Mouse (Mus musculus) T-helper 1 cell (primary cell): ENCODE results near the gene Gm11983.
"Not testable (repeated sequence)": the region's sequence is repeated elsewhere in the genome, so short reads cannot be mapped to it uniquely, and the experiment has no call there.

Source experiments
- in situ Hi-C: fragments of 300-600 bp; cut with MboI, MseI; formaldehyde crosslinking; loops from one replicate; pipeline ENCODE4 v1.15.1; 2025; ENCODE audit warnings: high pct_unique_total_duplicates

Gm11983 gene

DNA sequence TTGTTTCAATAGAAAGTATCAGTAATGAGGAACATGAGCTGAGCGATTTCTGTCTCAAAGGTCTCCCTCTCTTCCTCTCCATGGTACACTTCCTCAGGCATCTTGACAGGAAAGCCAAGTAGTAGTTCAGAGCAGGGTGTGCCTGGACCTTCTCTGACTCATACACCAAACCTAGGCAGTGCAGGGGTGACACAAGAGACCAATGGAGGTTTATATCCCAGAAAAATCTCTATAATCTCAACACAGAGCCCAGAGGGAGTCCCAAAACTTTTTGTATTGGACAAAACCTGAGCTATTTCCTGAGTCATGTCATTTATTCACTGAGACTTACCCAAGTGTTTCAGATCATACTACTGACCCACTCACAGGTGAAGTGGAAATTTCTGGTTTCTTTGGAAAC, at the start of gene Gm11983:
Gene Gm11983, minus strand, starts transcription at position 101 of the 400 bp plus-strand sequence.
- in situ Hi-C loops, result no loop called here

DNA sequence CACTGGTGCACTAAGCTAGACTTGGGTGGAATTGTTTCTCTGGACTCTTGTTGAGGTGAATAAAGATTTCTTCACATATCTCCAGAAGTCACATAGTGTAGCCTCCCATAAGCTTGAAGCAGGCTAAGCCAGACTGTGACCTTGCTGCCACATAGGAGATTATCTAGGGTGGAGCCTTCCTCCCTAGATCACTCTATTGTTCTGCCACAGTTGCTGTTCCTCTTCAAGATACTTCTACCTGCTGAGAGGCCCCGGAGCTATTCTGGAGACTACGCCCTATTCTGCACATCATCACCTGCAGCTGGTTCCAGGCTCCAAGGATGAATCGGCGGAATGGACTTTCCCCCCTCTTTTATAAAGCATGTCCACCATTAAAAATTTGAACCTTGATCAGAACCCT, 45.6 kb upstream of the Gm11983 start:
- in situ Hi-C loops, result not testable (repeated sequence)

DNA sequence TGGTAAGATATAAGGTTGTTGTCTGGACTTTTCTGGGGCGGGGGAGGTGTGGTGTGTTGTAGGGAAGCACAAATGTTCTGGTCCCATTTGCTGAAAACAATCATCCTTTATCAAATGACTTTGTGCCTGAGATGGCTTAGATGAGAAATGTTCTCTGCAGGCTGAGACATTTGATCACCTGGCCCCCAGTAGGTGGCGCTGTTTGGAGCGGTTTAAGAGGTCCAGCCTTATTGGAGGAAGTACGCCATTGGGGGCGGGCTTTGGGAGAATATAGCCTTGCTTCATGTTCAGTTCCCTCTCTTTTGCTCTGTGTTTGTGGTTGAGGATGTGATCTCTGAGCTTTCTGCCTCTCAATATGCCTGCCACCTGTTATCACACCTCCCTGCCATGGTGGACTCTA, 44.2 kb upstream of the Gm11983 start:
- in situ Hi-C loops, result no loop called here

DNA sequence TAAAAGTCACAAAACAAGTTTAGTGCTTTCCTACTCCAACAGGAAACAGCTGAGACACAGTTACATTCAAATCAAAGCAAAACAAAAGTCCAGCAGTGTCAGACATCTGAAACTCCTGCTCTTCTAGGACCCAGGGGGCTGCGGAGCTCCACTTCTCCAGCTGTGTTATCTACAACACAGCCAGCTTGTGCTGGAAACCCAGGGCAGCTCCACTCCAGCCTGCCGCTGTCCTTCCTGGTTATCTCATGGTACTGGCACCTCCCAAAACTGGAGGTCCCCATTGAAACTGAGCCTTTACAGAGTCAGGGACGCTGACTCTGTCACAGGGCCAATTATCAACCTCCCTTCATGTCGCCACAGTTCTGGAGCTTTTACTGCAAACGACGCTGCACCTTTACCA, 40.3 kb upstream of the Gm11983 start:
- in situ Hi-C loops, result no loop called here

DNA sequence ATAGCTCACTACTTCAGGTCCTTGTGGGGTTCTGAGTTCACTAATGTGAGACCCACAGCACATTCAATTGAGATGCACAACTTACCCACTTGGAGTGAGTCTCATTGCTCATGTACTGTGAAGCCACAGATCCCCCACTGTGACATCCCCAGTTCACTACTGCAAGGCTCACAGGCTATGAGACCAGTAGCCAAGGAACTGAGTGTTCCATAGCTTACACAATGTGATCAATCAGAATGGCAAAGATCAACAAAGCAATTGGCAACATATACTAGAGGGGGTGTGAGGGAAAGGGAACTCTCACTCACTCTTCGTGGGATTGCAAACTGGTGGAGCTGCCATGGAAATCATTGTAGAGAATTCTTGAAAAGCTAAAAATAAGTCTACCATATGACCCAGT, 33.5 kb upstream of the Gm11983 start:
- in situ Hi-C loops, result no loop called here

DNA sequence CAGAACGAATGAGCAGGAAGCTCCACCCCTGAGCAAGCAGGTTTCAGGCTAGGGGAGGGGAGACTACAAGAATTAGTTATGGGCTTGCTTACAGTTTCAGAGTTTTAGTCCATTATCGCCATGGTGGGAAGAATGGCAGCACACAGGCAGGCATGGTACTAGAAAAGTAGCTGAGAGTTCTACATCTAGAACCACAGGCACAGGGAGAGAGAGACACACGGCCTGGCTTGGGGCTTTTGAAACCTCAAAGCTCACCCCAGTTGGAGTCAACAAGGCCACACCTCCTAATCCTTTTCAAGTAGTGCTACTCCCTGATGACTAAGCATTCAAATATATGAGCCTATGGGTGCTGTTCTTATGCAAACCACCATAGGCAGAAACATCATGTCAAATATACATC, 28.1 kb upstream of the Gm11983 start:
- in situ Hi-C loops, result no loop called here

DNA sequence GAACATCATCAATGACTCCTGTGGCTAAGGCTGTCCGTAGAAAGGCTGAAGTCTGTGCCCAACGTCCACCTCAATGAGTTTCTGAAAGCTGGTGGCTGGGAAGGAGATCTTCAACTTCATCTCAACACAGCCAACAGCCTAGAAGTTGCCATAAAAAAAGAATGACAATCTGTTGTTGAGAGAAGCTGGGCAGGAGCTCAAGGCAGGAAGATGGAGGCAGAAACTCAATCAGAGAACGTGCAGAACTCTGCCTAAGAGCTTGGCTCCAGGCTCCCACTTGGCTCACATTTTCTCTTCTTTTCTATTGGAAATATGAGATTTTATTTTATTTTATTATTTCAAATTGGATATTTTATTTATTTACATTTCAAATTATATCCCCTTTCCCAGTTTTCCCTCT, 24.7 kb upstream of the Gm11983 start:
- in situ Hi-C loops, result no loop called here

DNA sequence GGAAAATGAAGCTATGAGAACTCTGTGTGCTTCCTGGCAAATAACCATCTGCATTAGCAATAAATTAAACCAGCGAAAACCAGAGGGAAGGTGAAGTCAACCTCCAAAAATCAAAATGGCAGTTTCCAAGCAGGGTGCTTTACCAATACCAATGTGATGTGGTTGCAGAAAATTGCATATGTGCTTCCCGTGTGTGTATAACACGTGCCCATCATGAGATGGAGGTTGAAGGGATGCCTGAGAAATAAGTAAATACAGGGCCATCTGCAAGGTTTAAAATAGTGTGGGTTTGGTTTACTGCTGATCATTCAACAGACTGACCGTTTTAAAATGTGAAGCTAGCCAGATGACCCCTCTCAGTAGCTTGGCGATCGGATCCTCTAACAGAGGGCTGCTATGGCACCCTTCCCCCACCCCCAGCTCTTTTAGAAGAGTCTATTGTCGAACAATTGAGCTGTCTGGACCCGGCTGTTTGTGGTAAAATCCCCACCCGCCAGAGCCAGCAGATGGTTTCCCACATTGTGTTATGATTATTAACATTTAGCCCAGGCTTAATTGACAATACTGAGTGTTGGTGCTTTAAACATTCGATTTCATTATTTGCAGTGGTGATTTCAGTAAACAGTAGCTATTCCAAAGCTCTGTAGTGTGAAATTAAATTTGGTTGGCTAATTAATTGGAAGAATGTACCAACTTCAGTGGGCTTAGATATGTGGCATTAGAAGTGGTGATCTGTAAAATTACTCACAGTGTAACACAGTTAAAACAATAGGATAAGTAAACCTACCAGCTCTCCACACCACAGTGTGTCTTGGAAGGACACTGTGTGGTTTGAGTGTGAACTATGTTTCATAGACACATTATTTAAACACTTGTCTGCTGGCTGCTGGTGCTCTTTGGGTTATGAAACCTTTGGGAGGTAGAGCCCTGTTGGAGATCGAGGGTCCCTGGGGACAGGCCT, 22.7 kb upstream of the Gm11983 start:
- in situ Hi-C loops, result no loop called here

DNA sequence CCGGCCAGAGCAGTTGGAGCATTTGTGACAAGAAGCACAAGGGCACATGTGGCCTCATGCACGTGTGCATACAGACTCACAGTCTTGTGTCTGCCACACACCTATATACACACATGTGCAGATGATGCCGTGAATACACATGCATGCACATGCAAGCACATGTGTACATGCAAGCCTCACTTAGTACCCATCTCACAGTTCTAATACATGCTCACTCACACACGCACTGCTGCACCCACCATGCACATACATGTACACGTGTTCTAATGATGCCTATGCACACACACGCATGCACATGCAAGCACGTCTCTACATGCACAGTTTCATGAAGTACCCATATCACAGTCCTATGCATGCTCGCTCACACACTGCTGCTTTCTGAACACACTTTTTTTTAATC, 21.6 kb upstream of the Gm11983 start:
- in situ Hi-C loops, result no loop called here

DNA sequence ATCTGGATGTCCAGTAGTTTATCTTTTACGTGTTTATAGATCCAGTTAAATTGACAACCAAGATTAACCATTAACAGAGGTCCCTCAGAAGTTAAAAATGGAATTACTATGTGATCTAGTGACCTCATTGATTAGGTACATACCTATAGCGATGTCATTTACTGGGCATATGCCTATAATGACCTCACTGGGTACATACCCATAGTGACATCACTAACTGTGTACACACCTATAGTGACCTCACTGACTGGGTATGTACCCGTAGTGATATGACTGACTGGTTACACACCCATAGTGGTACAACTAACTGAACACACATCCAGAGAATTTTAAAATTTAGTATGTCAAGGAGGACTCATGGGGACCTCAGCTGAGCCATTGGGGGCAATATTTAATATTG, 18.5 kb upstream of the Gm11983 start:
- in situ Hi-C loops, result no loop called here

DNA sequence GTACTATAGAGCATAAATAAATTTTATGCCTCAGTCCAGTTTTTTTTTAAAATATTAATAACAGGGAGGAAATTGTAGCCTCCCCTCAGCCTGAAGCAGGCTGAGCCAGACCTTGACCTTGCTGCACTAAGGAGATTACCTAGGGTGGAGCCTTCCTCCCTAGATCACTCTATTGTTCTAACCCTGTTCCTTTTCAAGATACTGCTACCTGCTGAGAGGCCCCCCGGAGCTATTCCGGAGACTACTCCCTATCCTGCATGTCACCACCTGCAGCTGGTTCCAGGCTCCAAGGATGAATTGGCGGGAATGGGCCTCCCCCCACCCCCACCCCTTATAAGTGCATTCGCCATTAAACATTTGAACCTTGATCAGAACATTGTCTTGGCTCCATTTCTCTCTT, 15.9 kb upstream of the Gm11983 start:
- in situ Hi-C loops, result not testable (repeated sequence)

DNA sequence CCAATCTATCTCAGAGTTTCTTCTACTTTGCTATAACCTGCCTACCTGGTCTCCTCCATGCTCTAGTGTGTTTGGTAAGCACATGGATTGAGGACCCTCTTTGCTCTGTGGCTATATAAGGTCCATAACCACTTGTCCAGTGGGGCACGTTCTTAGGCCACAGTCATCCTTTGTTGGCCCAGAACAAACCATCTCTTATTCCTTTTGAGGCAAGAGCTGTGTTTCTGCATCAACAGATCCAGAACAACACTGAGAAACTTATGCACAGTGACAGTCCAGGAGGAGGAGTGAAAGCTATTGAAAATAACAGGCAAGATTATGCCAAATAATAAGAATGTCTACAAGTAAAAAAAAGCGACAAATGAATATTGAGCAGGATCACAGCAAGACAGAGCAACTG, 6.4 kb upstream of the Gm11983 start:
- in situ Hi-C loops, result no loop called here

DNA sequence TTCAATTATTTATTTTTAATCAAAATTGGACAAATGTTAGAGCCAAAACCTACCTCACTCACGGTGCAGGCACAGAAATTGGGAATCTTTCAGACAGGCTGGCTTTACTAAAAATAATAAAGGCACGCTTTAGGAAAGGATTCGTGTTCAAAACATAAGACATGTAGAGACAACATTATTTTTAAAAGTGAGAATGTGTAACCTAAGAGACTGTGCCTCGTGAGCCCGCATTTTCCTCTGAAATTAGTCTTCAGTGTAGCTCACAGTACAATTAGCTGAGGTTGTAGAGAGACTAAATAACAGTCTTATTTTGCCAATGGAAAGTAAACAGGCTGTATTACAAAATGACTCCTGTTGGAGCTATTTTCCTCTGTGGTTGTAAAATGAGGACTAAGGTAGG, 4.7 kb upstream of the Gm11983 start:
- in situ Hi-C loops, result no loop called here

DNA sequence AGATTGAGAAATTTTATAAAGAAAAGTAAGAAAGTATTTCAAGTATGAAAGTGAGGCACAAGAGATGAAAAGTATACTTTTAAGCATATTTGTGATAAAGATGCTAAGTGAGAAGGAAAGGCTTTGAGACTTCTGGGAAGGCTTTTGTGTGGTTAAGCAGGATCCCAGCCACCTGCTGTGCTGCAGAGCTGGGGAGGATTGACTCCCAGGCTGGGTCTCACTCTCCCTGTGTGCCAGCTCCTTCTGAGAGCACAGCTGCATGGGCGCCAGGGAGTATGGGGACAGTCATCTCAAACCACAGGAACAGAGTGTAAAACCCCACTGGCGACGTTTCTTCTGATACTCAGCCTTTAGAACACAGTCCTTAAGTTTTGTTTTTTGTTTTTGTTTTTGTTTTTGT, 3.3 kb upstream of the Gm11983 start:
- in situ Hi-C loops, result no loop called here

DNA sequence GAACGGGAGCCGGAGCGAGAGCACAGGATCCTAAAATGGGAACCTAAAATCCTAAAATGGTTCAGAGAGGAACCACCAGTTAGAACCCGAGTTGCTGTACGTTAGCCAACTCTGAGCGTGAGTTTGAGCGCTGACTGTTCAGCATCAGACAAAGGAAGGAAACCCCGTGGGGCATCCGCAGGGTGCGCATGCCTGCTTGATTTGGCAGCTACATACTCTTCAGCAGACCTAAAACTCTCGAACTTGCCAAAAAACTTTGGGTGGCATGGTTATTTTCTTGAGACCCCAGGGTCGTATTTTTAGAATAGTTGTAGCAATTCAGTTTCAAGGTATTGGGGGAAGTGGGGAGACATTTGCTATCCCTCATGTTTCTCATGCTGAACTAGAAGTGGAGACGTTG, 2.8 kb downstream of the Gm11983 start:
- in situ Hi-C loops, result no loop called here

DNA sequence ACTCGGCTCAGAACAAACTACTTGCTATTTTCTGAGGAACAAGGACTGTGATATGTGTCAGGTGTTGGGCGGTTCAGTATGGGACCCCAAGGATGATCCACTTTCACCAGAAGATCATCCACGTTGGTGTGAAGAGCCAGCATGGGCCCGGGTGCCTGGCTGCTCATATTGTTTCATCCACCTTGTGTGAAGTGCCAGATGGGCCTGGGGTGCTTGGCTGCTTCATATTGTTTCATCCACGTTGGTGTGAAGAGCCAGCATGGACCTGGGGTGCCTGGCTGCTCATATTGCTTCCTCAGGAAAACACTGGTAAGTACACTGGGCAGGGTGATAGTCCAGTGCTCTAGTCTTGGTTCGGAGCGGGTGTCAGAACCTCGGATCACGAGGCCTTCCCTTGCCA, 3.7 kb downstream of the Gm11983 start:
- in situ Hi-C loops, result no loop called here

DNA sequence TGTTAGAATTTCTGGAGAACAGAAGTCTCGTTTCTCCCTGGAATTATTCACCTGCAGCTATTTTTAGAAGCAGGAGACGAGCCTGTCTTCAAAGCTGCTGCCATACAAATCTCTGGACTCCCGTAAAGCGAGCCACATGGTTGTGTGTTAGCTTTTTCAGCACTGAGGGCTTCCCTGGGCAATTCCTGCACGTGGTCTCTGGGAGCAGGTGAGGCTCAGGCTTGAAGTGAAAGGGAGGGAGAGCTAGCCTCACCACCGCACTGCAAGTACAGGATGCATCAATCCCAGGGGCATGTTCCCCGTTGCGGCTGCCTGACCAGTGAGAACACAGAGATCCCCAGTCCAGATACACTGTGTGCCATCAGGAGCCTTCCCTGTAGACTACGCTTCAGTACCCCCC, 5.5 kb downstream of the Gm11983 start:
- in situ Hi-C loops, result no loop called here

DNA sequence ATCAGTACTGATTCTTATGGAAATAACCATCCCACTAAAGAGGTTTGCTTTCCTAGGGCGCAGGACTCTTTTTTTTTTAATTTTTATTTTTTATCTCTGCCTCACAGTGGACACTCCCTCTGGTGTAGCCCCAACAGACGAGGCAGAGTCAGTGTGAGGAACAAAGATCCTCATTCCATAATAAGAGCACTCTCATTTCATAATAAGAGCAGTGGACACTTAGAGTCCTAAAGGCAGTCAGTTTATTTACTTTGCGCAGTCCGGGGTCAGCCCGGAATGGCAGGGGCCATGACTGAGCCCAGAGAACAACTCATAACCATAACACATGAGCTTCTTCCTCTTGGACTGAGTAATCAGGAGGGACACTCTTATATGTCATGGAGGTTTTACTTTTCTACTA, 9.3 kb downstream of the Gm11983 start:
- in situ Hi-C loops, result no loop called here

DNA sequence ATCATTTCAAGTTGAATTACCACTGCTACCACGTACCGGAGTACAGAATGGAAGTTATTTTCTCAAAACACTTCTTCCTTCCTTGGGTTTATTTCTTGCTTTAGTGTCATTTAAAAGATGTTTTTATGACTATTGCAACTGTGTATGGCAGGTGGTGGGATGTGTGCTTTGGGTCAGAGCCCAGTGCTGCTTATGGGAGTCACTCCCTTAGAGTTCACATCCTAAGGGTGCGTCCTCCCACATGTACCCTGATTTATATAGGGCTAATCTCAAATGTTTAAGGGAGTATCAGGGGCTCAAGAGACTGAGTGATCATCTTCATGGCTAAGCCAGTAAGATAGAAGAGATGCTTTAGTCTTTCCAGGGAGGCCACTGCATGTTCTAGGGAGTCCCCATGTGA, 11.3 kb downstream of the Gm11983 start:
- in situ Hi-C loops, result no loop called here

DNA sequence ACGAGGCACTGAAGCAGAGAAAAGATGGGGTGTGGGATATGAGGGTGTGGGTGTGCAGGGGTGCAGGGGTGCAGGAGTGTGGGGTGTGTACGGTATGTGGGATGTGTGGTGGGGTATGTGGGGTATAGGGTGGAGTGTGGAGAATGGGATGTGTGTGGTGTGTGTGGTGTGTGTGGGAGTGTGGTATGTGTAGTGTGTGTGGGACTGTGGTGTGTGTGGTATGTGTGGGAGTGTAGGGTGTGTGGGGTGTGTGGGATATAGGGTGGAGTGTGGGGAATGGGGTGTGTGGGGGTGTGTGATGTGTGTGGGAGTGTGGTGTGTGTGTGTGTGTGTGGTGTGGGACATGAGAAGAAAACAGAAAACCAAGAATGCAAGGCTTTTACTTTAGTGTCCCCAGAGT, 14.3 kb downstream of the Gm11983 start:
- in situ Hi-C loops, result no loop called here

DNA sequence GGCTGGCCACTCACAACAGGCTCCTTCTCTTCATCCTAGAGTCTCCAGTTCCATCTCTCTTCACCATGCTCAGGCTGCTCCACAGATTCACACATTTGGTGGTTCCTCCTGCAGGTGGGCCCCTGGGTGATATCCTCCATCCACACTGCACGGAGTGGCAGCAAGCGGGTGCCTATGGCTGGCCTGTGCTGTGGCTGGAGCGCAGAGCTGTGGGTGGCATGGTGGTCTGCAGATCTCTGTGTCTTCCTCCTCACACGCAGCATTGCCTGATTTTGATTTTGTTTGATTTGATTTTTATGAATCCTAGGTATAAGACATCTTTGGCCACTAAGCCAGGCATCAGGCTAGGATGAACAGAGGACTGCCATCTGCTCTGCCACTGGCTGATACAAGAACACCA, 23.0 kb downstream of the Gm11983 start:
- in situ Hi-C loops, result no loop called here

DNA sequence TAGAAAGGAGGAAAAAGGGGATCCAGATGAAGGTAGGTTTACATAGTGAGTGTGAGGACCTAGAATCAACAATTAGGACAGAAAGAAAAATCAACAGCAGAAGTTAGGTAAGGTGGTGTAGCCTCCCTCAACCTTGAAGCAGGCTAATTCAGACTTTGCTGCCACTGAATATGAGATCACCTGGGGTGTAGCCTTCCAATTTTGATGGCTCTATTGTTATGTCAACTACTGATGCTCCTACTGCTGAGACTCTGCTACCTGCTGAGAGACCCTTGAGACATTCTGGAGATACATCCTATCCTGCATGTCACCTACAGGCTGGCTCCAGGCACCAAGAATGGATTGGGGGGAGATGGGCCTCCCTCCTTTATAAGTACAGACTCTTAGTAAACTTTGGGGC, 34.6 kb downstream of the Gm11983 start:
- in situ Hi-C loops, result not testable (repeated sequence)

DNA sequence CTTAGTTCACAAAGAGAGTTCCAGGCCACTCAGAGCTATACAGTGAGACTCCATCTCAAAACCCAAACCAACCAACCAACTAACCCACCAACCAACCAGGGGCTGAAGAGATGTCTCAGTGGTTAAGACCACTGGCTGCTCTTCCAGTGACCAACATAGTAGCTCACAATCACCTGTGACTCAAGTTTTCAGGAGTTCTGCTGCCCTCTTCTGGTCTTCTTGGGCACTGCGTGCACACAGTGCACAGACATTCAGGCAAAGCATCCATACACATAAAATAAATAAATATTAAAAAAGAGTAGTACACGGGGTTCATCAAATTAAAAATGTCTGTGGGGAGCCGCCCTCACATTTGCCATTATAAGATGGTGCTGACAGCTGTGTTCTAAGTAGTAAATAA, 46.8 kb downstream of the Gm11983 start:
- in situ Hi-C loops, result no loop called here
